ENCODE assay signal across 10 mouse cellular contexts in genomic region chr2:102032713-102033343, GRCm38 (mm10).
DNase-seq lines count a peak whose midpoint lies in the region; ATAC-seq and TF ChIP-seq lines count a peak whose summit lies in the region.
"Had no signal": no experiment of that assay in that cellular context is flagged by ENCODE, and none has a peak within 500 bp of the region (broad histone marks: within the 10 kb centered on the region; RNA-seq: fewer than 3 reads in every experiment).

No protein-coding gene starts in this region.

- H3K4me2 ChIP-seq in hindbrain, postnatal 0 days (ENCODE audit: low read depth, low read length): no peak overlapping the region
- H3K4me2 ChIP-seq: embryonic facial prominence, embryonic 12.5 days; stomach, embryonic 15.5 days had no signal

- peak; percentile 30; the same call in 1 of the 2 replicates for ATAC-seq in hindbrain, postnatal 0 days
- 0 out of 2 replicates have a peak, but pooled peaks have one; percentile 1 for ATAC-seq in neutrophil, adult 5-6 weeks (ENCODE audit: extremely low read depth, insufficient number of reproducible peaks, low FRiP score, poor library complexity, severe bottlenecking)

- no peak overlapping the region for H3K4me3 ChIP-seq in hindbrain, postnatal 0 days (ENCODE audit: low read length)
- H3K4me3 ChIP-seq: embryonic facial prominence, embryonic 12.5 days; stomach, embryonic 15.5 days had no signal

- no peaks in the 10 kb centered on the region for H3K36me3 ChIP-seq in hindbrain, postnatal 0 days (ENCODE audit: insufficient read depth, low read length)
- H3K36me3 ChIP-seq: embryonic facial prominence, embryonic 12.5 days; stomach, embryonic 15.5 days had no signal

- TF ChIP-seq CTCF in hindbrain, postnatal 0 days (IDR thresholded peaks at IDR 0.05; ENCODE audit: low read depth): peak; percentile 59

- 51% methylated on average over 9 of the region's 9 CpGs for WGBS in hindbrain, postnatal 0 days

- no peaks in the 10 kb centered on the region for H3K27me3 ChIP-seq in hindbrain, postnatal 0 days (ENCODE audit: insufficient read depth, low read length)
- H3K27me3 ChIP-seq: embryonic facial prominence, embryonic 12.5 days; stomach, embryonic 15.5 days had no signal

- H3K9ac ChIP-seq in hindbrain, postnatal 0 days (replicated peaks; ENCODE audit: low read length): no peak overlapping the region
- H3K9ac ChIP-seq: embryonic facial prominence, embryonic 12.5 days; stomach, embryonic 15.5 days had no signal

- no peaks in the 10 kb centered on the region for H3K9me3 ChIP-seq in hindbrain, postnatal 0 days (ENCODE audit: low read length)
- H3K9me3 ChIP-seq: embryonic facial prominence, embryonic 12.5 days; stomach, embryonic 15.5 days had no signal

- intact Hi-C loops in heart, postnatal 14 days (cut with DNase I): loop anchor here (5.0 kb wide), 2 partner anchors 126 to 254 kb away; no protein-coding TSS in a partner anchor

- peaks cover 9% of the 10 kb centered on the region for H3K4me1 ChIP-seq in hindbrain, postnatal 0 days (ENCODE audit: insufficient read depth, low read length)

- no peak overlapping the region for H3K27ac ChIP-seq in hindbrain, postnatal 0 days
- H3K27ac ChIP-seq: embryonic facial prominence, embryonic 12.5 days; stomach, embryonic 15.5 days had no signal

- DNase-seq in heart, postnatal 4 days: peak; percentile 34
- no peak for DNase-seq in heart, postnatal 14 days
- DNase-seq in MN1 (ENCODE audit: low spot score): peak; percentile 41
- DNase-seq in hindbrain, postnatal 0 days (ENCODE audit: low spot score): peak; percentile 78
- no peak for DNase-seq in adrenal gland, adult 8-10 months
- no peak for DNase-seq in kidney, adult 18-20 months
- DNase-seq in yolk sac, embryonic 10.5 days (ENCODE audit: low spot score): no peak

Comparison
In these comparisons a context has a peak if more than half of its experiments do, and no peak if none do; other contexts are left out.
1. DNase-seq: peak in heart, postnatal 4 days (single experiment), MN1 (single experiment) and hindbrain, postnatal 0 days (single experiment); none in heart, postnatal 14 days (0 of 2), adrenal gland, adult 8-10 months (single experiment), kidney, adult 18-20 months (single experiment) and yolk sac, embryonic 10.5 days (single experiment).